Mouse (Mus musculus): ENCODE data around the gene Klf17.
A peak's percentile ranks its signal among the peaks of the same experiment; 100 is the strongest.
"Not testable (repeated sequence)": the region's sequence is repeated elsewhere in the genome, so short reads cannot be mapped to it uniquely, and the experiment has no call there.

Klf17 gene

DNA sequence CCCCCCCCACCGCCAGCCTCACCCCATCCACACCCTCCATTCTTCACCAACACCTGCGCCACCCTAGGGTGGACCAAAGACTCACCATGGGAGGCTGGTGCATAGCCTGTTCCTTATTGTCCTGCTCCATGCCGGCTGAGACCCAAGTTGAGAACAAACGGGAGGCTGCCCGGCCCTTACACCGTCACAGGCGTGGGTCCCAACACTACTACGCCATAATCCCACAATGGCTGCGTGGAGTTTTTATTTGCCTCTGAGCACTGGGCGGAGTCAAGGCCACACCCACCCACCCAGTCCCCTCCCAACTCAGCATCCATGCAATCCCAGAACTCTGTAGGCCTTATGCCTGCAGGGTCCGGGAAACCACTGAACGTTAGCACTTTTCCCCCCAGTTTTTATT is at the start of gene Klf17:
Gene Klf17, minus strand, starts transcription at position 233 of the 400 bp plus-strand sequence.
- DNase-seq (ENCODE audit: extremely low read depth, insufficient read length, low spot score) = no peak

DNA sequence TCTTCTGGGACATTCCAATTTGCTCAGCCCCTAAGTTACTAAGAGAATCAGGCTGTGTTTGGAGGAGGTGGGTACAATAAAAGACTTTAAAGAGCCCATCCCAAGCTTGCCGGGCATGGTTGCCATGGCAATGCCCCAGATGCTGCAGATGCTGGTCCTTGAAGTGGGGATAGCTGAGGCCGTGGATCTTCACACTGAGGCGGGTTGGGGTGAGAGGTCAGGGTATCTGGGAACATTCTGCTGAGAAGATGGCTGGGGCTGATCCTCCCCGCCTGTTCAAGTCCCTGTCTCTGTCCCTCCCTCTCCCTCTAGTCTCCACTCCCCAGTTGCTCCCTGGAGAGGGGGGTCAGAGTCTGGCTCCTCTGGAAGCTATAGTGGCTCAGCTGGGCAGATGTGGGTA is 48.9 kb upstream of the Klf17 start:
- DNase-seq (ENCODE audit: extremely low read depth, insufficient read length, low spot score) = no peak

DNA sequence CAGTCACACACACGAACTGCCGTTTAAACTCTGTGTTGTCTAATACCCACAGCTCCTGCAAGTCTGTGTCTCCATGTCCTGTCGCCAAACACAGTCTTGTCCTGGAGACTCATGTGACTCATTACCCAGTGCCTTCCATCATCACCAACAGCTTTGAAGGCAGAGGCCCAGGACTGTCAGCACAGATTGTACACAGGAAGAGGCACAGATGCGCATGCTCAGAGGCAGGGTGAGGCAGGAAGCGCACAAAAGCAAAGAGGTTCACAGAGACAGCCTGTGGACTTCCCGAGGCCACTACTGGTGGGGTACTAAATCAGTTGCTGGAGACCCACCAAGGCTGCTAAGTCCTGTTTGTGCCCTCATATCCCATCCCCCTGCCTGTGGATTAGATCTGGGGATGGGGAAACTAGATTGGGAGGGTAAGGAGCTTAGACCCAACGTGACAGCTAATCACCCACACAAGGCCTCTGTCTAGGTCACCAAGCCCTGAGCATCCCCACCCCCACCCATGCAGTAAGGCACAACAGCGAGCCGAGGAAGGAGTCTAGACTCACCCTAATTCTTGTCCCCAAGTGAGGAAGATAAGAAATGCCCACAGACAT is 48.2 kb upstream of the Klf17 start:
- DNase-seq (ENCODE audit: extremely low read depth, insufficient read length, low spot score) = no peak

DNA sequence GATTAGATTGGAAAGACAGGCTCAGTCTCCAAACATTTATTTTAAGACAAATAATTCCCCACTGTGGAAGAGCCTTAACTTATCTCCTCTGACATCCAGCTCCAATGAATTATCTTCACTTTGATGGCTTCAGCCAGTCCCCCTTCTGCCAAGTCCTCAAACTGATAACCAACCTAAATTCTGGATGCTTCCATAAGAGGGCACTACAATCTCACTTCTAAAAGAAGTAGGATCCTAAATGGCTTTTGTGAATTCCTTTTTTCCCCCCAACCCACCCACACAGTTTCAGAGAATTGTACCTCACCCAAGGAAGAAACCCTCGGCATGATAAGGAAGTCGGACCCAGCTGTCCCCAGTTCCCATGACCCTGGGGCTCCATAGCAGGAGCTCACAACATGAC is 45.5 kb upstream of the Klf17 start:
- no peak for DNase-seq (ENCODE audit: extremely low read depth, insufficient read length, low spot score)

DNA sequence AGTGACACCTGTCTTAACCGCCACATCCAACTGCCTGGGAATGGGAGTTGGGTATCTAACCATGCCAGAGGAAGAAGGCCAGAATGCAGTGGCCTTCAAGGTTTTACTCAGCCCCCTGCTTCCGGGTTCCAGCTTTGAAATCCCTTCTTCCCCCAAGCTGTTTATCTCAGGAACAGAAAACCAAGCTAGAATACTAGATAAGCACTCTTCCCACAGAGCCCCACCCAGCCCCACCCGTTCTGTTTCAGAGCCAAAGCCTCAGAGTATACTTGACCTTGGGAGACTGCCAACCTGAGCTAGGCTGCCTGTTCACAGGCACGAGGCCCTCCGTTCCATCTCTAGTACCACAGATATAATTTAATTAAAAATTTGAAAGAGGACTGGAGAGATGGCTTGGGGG is 41.5 kb upstream of the Klf17 start:
- no peak for DNase-seq (ENCODE audit: extremely low read depth, insufficient read length, low spot score)

DNA sequence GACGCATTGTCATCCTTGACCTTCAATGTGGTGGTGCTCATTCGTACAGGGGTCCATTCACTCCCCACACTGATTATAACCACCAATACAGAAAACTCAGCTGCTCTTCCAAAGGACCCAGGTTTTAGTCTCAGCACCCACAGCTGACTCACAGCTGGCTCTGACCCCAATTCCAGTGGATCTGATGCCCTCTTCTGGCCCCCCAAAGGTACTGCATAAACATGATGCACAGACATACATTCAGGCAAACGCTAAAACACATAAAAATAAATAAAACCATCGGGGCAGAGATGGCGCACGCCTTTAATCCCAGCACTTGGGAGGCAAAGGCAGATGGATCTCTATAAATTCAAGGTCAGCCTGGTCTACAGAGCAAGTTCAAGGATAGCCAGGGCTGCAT is 34.5 kb upstream of the Klf17 start:
- DNase-seq (ENCODE audit: extremely low read depth, insufficient read length, low spot score) = no peak

DNA sequence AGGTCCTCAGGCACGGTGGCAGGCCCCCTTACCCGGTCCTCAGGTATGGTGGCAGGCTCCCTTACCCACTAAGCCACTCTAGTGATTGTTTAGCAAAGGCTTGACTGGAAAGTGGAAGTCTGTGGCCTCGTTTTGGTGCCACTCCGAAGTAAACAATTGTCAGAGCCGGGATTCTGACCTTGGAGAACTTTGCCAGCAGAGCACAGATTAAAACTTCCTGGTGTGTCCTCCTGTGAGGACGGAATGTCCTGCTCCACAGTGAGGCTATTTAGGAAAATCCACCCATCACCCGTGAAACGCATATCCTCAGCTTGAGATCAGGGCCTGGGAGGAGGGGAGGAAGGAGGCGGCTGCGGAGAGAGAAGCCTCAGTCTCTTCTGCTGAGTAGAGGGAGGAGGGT is 22.9 kb upstream of the Klf17 start:
- DNase-seq (ENCODE audit: extremely low read depth, insufficient read length, low spot score) = no peak

DNA sequence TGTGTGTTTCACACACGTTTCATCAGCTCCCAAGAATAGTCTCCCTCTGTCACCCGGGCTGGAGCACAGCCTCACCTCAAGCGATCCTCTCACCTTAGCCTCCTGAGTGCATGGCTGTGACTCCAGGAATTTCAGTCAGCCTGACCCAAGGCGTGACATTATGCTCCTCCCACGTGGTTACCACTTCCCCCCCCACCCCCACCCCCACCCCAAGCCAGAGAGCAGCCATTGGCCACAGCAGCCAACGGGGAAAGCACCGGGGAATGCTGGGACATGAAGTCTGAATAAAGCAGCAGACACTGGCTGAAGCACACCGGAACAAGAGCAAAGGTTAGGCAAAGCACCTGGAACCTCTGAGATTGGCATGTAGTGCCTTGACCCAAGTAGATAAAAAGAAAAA is 21.5 kb upstream of the Klf17 start:
- DNase-seq (ENCODE audit: extremely low read depth, insufficient read length, low spot score) = no peak

DNA sequence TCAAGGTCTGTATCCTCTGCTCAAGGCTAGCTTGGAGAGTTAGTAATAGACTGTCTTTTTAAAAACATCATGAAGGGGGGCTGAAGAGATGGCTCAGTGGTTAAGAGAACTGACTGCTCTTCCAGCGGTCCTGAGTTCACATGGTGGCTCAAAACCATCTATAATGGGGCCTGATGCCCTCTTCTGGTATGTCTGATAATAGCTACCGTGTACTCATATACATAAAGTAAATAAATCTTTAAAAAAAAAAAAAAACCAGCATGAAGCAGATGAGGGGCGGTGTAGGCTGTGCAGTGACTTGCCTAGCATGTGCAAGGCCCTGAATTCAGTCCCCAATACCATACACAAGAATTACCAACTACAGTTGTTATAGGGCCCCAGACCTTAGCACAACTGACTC is 17.5 kb upstream of the Klf17 start:
- no peak for DNase-seq (ENCODE audit: extremely low read depth, insufficient read length, low spot score)

DNA sequence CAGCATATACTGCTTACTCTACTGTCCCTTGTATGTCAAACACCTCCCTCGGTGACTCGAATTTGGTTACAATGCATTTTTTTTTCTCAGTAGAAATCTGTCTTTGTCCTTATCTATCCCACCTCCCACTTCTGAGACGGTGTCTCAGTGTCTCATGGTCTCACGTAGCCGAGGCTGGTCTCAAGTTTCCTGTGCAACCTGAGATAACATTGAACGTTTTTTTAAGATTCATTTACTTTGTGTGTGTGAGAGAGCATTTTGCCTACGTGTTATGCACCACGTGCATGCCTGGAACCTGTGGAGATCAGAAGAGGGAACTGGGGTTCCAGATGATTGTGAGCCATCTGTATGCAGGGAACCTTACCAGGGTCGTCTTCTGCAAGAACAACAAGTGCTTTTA is 7.5 kb upstream of the Klf17 start:
- no peak for DNase-seq (ENCODE audit: extremely low read depth, insufficient read length, low spot score)

DNA sequence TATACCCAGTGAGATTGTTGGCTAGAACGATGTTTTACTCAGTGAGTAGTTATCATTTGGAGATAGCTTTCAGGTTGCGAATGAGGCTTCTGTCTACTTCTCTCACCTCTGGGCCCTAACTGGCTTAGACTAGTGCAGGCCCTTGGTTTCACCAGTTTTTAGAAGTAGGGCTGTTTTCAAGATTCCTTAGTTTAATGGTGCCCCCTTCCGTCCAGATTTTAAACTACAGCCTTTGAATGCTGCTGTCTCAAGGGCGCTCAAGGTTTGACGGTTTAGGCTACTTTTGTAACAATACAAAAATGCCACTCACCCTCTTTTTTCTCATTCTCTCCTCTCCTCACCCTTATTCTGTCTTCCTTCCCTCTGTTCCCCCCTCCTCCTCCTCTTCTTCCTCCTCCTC is 5.5 kb upstream of the Klf17 start:
- no peak for DNase-seq (ENCODE audit: extremely low read depth, insufficient read length, low spot score)

DNA sequence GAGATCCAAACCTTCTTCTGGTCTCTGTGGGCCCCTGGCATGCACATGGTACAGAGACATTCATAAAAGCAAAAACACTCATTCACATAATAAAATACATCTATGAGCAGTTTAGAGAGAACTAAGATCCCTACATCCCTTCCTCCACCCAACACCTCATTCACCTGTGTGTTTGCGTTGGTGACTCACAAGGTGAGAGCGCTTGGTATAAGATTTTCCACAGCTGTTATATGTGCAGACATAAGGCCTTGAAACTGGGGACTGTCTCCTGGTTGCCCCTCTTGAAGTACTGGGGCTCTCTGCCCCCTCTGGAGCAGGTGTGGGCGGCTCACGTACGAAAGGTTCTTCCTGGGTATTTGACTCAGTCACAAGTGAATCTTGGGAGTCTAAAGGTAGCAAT is 5.3 kb downstream of the Klf17 start:
- DNase-seq (ENCODE audit: extremely low read depth, insufficient read length, low spot score) = no peak

DNA sequence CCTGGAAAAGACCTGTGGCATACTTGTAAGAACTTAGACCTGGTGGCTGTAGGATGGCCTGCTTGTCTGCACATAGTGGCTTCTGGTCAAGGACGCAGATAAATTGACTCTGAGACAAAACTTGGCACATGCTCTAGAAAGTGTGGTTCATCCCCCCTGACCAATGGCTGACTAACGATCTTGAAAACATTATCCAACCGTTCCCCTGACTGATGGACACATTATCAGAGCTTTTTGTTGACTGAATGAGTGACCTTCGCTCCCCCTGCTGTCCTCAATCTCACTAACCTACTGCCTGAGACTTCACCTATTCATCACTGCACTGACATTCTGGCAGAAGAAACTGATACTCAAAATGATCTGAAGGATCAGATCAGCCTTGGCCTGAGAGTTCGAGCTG is 13.0 kb downstream of the Klf17 start:
- not testable (repeated sequence) for DNase-seq (ENCODE audit: extremely low read depth, insufficient read length, low spot score)

DNA sequence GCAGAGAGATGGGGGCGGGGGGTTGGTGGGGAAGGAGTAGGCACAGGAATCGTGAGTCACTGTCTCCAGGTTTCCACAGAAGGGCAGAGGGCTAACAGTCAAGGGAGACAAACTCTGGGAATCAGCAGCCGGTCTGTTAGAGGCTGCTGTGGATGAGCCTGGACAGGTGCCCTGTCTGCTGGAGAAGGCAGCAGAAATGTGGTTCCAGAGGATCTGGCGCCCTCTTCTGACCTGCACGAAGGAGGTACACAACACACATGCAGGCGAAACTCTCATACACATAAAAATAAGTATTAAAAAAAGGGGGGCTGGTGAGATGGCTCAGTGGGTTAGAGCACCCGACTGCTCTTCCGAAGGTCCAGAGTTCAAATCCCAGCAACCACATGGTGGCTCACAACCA is 27.9 kb downstream of the Klf17 start:
- DNase-seq (ENCODE audit: extremely low read depth, insufficient read length, low spot score) = peak; percentile 5

DNA sequence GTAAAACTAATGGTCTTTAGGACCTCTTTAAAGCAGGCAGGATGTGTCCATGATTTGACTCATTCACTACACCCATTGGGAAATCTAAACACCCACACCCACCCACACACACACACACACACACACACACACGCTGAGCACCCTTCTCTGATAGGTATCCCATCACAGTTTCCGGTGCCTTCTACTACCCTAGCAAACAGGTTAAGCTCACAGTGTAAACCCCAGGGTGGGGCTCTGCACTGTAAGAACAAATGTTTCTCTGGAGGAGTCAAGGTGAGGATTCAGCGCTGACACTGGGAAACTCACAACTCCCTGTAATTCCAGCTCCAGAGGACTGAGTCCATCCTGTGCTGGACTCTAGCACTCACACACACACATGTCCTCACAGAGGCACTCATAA is 33.5 kb downstream of the Klf17 start:
- DNase-seq (ENCODE audit: extremely low read depth, insufficient read length, low spot score) = no peak

DNA sequence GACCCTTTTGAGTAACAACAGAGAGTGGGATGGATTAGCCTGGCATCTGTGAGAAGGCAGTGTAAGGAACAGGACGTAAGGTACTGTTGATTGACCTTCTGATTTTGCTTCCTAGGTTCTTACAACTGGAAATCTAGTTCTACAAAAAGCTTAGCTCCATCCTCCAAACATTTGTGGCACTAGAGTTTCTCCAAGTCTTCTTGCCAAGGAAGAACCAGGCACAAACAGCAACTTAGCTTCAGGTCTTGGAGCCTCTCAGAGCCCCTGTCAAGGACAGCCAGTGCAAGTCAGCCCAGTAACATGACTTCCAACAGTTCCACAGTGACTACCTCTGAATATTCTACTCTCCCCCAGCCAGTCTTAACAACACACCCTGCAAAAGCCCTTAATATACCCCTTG is 41.3 kb downstream of the Klf17 start, which contains the start of gene Gm12845:
Gene Gm12845, plus strand, starts transcription at position 301 of the 400 bp plus-strand sequence.
- no peak for DNase-seq (ENCODE audit: extremely low read depth, insufficient read length, low spot score)

DNA sequence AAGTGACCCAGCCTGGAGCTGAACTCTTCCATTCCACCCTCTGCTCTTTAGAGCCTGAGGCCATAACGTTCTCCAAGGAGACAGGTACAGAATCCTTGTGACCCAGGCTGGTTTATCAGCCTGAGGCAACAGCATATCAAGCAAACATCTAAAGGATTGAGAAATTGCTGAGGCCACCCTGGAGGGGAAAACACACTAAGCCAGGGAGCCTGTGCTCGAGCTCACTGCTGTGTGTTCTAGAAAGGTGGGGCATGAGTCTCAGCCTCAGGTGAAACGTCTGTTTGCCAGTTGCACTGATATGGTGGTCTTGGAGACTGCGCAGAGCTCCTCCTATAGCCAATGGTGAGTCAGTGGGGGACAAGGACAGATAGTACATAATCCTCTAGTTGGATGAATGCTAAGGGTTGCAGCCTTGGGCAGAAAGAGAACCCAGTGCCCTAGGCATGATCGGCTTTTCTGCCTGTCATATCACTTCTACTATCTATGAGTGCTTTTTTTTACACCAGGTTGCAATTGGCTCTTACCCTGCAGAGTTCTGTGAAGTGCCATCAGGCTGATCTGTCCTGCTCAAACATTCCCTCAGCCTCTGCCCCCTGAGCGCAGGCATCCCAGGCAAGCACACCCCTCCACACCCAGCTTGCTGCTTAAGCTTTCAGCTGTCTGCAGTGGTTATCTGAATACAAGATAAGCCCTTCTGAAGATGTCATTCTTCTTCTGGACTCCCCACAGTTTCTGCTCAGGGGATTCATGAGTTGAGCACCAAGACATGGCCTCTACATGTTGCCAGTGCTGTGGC is 51.9 kb downstream of the Klf17 start:
- no peak for DNase-seq (ENCODE audit: extremely low read depth, insufficient read length, low spot score)

DNA sequence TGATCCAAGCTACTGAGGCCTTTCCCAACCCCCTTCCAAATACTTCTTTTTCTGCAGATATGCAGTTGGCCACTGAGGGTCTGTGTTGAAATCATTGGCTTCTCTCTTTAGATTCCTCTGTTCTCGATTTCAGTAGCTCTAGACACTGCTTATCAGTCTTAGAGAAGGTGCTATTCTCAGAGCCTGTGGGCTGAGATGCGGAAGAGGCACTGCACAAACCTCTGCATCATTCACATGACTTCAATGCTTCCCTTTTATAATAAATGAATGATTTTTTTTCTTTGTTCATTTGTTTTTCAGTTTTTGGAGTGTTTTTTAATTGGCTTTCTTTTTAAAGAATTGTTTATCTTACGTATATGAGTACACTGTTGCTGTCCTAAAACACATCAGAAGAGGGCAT is 53.1 kb downstream of the Klf17 start:
- no peak for DNase-seq (ENCODE audit: extremely low read depth, insufficient read length, low spot score)

DNA sequence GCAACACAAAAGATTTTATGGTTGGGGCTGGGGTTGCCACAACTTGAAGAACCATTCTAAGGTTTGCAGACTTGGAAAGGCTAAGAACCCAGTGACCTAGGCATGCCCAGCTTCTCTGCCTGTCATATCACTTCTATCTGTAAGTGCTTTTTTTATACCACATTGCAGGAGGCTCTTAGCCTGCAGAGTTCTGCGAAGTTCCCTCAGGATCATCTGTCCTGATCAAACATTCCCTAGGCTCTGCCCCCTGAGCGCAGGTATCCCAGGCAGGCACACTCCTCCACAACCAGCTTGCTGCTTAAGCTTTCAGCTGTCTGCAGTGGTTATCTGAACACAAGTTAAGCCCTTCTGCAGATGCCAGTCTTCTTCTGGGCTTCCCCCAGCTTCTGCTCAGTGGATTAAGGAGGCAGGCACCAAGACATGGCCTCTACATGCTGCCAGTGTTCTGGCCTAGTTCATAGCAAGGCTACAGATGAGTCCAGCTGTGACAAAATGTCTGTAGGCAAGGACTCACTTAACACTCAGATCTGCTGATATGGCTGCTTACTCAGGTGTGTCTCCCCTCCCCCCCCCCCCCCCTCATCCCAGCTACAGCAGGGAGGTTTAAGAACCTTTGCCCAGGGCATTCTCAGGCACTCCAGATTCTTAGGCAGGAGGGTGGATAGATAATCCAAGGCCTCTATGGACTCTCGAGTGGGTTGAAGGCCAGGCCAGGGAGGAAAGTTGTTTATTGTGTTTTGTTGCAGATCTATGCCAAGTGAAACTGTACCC is 56.5 kb downstream of the Klf17 start:
- DNase-seq (ENCODE audit: extremely low read depth, insufficient read length, low spot score) = no peak
